Mouse (Mus musculus): ENCODE data around the gene Pcsk1n.

- TF ChIP-seq CTCF (IDR thresholded peaks at IDR 0.05; ENCODE audit: low read depth) (no peak), EP300 (IDR thresholded peaks at IDR 0.05; ENCODE audit: low read depth) (no peak)
Observed at GRCm38 (mm10) chrX:7947108-7947899, 27.7 kb downstream of the Pcsk1n start, which contains the start of gene Hdac6.
